Mouse (Mus musculus) sigmoid colon, adult 10 weeks (tissue): ENCODE measurements around the gene Ybey. TPM values are rescaled to one million over a fixed set of nuclear protein-coding genes. Genes with fewer than 3 reads are reported as not detected.

Experiments used
- polyA plus RNA-seq: library from polyadenylated mRNA; stranded (reverse); fragments of 350-450 nt; fragmentation: Illumina TruSeq; extraction: RNeasy Lipid Tissue Mini Kit (QIAGEN cat#74804); gene quantifications from one replicate; pipeline ENCODE4 v1.2.3, GENCODE M21; 2014; ENCODE audit warnings: low read depth, low replicate concordance

Gene Ybey
- 1.8 TPM for polyA plus RNA-seq

DNA sequence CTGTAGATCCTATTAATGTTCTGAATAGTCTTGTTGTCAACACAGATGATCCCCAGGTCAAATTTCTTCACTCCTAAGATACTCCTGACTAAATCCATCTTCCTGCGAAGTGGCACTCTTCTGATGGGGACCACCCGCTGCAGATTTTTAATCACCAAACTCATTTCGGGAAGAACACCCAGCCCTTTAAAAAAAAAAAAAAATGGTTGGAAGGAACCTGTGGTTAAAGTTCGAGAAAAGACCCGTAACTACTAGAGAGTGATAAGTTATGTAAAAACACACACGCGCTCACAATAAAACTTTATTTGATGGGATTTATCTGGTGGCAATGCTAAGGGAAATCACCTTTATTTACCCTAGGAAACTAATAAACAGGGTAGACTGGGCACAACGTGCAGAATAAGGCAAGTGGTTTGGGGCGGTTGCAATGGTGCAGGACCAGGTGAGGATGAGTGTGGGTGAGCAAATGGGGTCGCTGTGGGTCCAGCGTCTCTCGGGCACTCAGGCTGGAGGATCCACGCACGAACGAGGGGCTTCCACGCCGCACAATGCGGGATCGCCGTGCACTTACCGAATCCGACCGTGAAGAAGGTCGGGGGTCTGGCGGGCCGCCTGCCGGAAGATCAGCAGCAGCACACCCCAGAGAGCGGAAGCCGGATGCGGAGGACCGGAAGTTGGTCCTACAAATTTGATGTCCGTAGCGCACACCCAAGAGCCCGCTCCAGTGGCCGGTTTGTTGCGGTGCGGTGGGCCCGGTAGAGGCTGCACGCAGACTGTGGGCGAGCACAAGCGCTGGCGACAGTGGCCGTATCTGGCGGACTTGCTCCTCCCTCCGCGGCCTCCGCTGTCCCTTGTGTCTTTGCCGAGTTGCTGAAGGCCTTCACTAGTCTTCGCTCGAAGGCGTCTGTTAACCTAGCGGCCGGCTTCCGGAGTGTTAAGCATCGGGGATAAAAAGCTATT is at the start of gene Ybey, which contains the start of gene Mcm3ap:
Gene Ybey, minus strand, starts transcription at position 912 of the 960 bp plus-strand sequence.
Gene Mcm3ap, plus strand, starts transcription at position 725 of the 960 bp plus-strand sequence.

DNA sequence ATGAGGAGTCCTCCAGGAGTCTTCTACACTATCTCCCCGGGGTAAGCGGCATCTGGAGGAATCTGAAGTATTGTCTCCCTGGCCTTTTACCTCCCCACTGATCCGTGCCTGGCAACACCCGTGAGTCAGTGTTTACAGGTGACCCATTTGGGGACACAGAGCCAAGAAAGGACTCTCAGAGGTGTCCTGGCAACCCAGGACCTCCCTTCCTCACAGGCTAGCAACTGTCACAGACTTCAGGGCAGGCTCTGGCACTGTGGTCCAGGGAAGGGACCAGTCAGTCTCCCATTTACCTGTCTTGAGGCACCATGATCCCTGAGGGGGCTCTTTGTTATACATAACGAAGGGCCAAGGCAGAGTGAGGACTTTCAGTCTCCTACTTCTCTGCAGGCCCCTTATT is 20.1 kb downstream of the Ybey start, which contains the start of gene 2610028H24Rik:
Gene 2610028H24Rik, plus strand, starts transcription at position 231 of the 400 bp plus-strand sequence.

DNA sequence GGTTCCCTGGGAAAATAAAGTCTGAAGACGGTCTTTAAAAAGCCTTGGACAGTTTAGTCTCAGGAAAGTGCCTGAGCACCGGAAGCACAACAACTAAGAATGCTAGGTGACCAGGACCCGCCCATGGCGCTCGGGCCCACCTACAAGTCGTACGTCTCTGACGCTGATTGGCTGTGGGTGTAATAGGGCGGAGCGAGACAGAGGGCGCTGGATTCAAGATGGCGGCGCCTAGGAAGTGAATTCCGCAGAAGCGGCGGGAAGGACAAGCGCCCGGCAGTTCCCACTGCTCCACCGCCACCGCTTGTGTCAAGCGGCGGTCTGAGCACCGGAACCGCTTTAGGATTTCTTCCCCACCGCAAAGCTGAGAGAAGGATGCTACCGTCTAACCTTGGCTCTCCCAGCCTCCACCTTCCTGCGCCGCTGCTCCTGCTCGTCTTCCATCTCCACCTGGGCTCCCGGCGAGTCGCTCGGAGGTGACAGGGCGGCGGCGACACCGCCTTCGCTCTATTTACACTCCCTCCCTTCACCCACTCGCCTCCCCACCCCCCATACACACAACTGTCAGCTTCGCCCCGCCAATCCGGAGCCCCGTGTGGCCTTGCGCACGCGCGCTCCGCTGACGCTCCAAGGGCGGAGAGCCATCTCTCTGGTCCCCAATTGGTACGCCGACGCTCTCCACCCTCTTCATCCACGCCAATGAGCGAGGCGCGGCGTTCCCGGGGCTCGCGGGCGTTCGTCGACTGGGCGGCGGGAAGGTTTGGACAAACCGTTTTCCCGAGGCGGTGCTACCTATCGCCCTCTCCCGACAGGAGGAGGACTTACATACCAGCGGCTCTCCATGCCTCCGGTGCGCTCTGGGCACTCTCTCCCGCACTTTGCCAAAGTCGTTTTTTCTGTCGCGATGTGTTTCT is 26.5 kb downstream of the Ybey start, which contains the start of gene Pcnt:
Gene Pcnt, minus strand, starts transcription at position 609 of the 911 bp plus-strand sequence.

DNA sequence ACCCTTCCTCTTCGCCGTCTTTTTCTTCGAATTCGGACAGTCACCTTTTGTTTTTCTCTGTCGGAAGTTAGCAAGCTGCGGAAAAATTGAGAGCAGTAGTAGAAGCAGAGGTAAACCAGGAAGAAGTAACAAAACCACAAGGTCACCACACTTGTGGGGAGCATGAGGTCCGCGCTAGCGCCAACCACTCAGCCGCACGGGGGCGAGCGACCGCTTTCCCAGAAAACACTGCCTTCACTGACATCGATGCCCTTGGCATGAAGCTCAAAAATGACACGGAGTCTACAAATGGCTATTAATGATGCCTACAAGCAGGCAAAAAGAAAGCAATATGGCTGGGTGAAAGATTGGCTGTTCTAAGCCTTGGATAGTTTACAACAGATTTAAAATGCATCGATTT is 28.6 kb downstream of the Ybey start, which contains the start of gene AC141477.1:
Gene AC141477.1, minus strand, starts transcription at position 164 of the 400 bp plus-strand sequence.

Other genes starting within 250 kb of the Ybey start
- gene Prmt2, start 231.2 kb downstream of the Ybey start, polyA plus RNA-seq, result 2.3 TPM
- gene S100b, start 215.3 kb downstream of the Ybey start, polyA plus RNA-seq, result 0.60 TPM
- 25.6 TPM for gene Dip2a, start 123.8 kb downstream of the Ybey start, polyA plus RNA-seq
- not detected for gene AC141477.1, start 28.7 kb downstream of the Ybey start, polyA plus RNA-seq
- 13.2 TPM for gene Pcnt, start 26.3 kb downstream of the Ybey start, polyA plus RNA-seq
- not detected for gene 2610028H24Rik, start 20.0 kb downstream of the Ybey start, polyA plus RNA-seq
- 11.0 TPM for gene Mcm3ap, start 187 bp downstream of the Ybey start, polyA plus RNA-seq
- gene Lss, start 62.5 kb upstream of the Ybey start, polyA plus RNA-seq, result 16.0 TPM
- not detected for gene Spatc1l, start 93.2 kb upstream of the Ybey start, polyA plus RNA-seq
- not detected for gene Ftcd, start 106.5 kb upstream of the Ybey start, polyA plus RNA-seq
- gene Col6a2, start 154.5 kb upstream of the Ybey start, polyA plus RNA-seq, result 7.6 TPM